Mouse (Mus musculus): ENCODE measurements at regions not wholly inside any gene's neighbourhood (a gene's known extent, or its start where the extent isn't known, plus 50 kb on each side); places are given as distances from the start of the nearest gene placed in this dataset.

- TF ChIP-seq CTCF (IDR thresholded peaks at IDR 0.05; ENCODE audit: low read depth) = no peak
- TF ChIP-seq EP300 (IDR thresholded peaks at IDR 0.05; ENCODE audit: low read depth) = no peak
These were observed 94.9 kb downstream of the 1810010D01Rik start for GRCm38 (mm10) chr7:145112887-145113531.

Data from liver, embryonic 14.5 days (tissue).